Mouse (Mus musculus) gastrocnemius, adult 2 months (tissue): Measurements from ENCODE around the gene Srp54a. TPM values are rescaled to one million over a fixed set of nuclear protein-coding genes. Genes with fewer than 3 reads are reported as not detected.
"Not testable (repeated sequence)": the region's sequence is repeated elsewhere in the genome, so short reads cannot be mapped to it uniquely, and the experiment has no call there.

Experiments
- DNase-seq: peaks from one replicate; pipeline ENCODE4 v3.0.0; 2022
- H3K27ac ChIP-seq: fragments of 200-600 bp; 2 replicates; pipeline ENCODE4 v1.8.1; 2022; ENCODE audit warnings: mild to moderate bottlenecking
- H3K4me3 ChIP-seq: fragments of 200-600 bp; 2 replicates; pipeline ENCODE4 v1.8.1; 2022; ENCODE audit warnings: mild to moderate bottlenecking, moderate library complexity
- CTCF ChIP-seq: fragments of 200-600 bp; IDR thresholded peaks from 2 replicates; pipeline ENCODE4 v1.8.1; 2022; ENCODE audit warnings: antibody characterized with exemption, mild to moderate bottlenecking, moderate library complexity
- intact Hi-C: fragments of 180-260 bp; cut with DNase I; formaldehyde crosslinking; loops from one replicate; pipeline ENCODE4 v1.15.1; 2025
- long read RNA-seq, 2 experiments: library from polyadenylated mRNA; stranded (forward); transcript quantifications; one replicate each; pipeline ENCODE4 v2.0.0; 2021
- total RNA-seq, 2 experiments: library from RNA; stranded (reverse); gene quantifications; 2 replicates each; pipeline ENCODE4 v1.2.3; 2021

Gene Srp54a
- 10 to 100 TPM; 73.7 to 94.3 TPM for total RNA-seq
- long read RNA-seq, experiment 1, full-length matches to known transcripts, result 37 of 38 reads
- long read RNA-seq, experiment 1, partial matches to known transcripts, result 0 of 38 reads
- long read RNA-seq, experiment 1, other reads (novel, unspliced or antisense), result 1 of 38 reads
- long read RNA-seq, experiment 2, full-length matches to known transcripts, result 34 of 37 reads
- long read RNA-seq, experiment 2, partial matches to known transcripts, result 3 of 37 reads
- long read RNA-seq, experiment 2, other reads (novel, unspliced or antisense), result 0 of 37 reads

DNA sequence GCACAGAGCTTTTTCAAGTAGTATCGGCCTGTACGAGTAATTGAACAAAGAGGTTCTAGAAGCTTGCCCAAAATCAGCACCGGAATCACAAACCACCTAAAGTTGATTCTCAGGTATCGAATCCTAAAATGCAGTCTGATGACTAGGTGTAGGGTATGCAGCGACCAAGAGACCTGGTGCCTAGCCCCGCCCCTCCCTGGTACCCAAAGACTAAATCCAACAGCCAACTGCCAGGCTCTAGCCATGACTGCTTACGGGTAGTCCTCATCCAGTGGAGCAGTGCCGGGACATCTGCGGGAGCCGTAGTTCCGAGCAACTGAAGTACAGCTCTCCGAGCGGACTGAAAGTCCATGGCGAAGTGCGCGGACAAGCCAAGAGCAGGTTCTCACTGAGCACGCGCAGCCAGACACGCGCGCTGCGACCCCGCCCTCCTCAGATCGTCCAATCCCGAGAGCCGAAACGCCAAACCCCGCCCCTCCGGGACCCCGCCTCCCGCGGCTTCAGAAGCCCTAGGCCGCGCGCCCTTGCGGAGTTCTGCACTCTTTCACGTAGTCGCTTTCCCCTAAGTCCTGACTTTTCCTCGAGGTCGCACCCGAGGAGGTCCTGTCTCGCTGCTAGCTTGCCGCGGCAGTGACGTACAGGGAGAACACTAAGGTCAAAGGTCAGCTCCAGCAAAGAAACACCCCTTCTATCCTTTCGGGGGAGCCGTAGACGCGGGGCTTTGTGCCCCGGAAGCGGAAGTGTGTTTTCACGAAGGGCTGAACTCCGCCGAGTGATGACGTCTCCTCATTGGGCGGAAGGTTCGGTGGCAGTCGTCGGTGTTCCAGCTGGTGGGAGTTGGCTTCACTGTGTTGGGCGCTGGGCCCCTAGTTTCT lies at the start of gene Srp54a, which contains the start of gene 2700097O09Rik:
TSS of gene Srp54a (plus strand) at position 537 of the 875 bp plus-strand sequence.
TSS of gene 2700097O09Rik (minus strand) at position 385 of the 875 bp plus-strand sequence.
- peak; percentile 95 for DNase-seq
- Histone ChIP-seq H3K27ac (peak within 1 kb of the TSS; percentile 93), H3K4me3 (peak within 1 kb of the TSS; percentile 90)
- intact Hi-C loops, result not testable (repeated sequence)

DNA sequence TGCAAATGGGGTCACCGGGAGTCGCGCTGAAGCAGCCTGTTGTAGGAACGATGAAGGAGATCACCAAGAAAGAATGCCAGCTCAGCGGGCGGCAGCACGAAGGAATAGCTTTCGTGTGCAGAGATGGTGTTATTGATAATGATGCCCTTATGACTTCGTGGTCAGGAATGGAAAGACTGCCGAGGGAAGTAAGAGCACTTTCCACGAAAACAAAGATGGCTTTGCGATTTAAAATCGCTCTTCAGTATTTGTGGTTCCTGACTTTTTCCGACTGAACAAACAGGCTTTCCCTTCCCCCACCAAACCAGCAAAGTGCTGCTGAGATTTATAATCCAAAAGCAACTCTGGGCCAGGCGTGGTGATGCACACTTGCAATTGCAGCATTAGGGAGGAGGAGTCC lies 39.1 kb upstream of the Srp54a start:
- DNase-seq, result no peak
- TF ChIP-seq CTCF, result no peak
- Histone ChIP-seq H3K4me3 (no peak overlapping the region), H3K27ac (no peak overlapping the region)
- intact Hi-C loops, result no loop called here

DNA sequence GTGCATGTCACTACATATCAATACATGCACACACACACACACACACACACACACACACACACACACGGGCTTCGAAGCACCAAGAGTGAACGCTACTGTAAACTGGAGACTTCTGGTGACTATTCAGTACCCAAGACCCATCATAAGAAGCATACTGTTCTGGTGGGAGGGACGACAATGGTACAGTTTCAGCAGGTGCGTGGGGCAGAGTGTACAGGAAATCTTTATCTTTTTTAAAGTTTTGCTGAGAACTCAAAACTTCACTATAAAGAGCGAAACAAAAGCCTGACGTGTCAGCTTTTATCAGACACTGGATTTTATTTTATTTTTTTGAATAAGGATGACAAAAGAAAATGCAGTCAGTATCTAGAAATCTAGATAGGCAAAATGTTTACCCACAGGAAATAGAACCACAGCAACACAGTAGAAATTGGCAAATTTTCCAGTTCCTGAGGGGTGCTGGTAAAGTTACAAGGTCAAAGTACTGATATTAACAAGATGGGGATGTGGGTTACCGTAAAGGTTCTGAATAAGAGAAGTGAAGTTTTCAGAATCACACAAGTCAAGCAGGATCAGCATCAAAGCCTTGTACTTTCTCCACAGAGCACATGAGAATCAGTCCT lies 30.2 kb upstream of the Srp54a start:
- intact Hi-C loops, result no loop called here
- Histone ChIP-seq H3K27ac (no peak overlapping the region), H3K4me3 (no peak overlapping the region)
- TF ChIP-seq CTCF, result no peak
- DNase-seq, result no peak

DNA sequence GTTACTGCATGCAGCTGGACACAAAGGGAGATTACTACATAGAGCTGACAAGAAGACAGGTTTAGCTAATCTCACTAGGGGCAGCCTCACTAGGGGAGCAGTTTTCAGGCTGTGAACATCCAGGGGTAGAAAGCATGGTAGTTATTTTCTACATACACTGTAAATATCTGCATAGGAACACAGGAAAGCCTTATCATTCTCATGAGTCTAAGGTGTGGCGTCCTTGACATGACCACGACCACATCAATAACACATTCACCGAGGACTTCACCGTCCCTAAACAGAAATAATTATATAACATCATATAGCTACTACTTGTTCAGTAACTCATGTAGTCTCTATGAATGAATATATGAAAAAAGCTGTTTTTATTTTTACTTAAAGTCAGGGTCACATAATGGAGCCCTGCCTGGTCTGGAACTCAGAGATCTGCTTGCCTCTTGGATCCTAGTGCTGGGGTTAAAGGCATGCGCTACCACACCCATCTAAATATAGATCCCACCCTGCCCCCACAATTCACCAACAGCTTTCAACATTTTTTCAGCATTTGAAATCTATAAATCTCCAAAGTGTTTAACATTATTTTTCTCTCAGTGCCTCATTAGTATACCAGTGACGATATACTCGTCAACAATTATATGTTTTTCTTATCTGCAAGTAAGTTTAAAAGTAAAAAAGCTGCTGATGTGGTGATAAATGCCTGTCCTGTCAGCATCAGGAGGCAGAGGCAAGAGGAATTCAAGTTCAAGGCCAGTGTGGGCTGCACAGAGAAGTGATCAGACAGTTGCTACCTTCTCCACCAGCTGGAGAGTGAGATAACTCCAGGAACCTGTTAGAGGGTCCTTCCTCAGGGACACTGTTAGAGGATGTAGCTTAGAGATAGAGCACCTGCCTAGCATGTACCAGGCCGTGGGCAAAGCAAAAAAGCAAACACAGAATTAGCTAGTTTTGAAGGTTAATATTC lies 28.6 kb upstream of the Srp54a start:
- intact Hi-C loops, result no loop called here
- TF ChIP-seq CTCF, result no peak
- no peak overlapping the region for H3K27ac ChIP-seq
- DNase-seq, result no peak
- no peak overlapping the region for H3K4me3 ChIP-seq

DNA sequence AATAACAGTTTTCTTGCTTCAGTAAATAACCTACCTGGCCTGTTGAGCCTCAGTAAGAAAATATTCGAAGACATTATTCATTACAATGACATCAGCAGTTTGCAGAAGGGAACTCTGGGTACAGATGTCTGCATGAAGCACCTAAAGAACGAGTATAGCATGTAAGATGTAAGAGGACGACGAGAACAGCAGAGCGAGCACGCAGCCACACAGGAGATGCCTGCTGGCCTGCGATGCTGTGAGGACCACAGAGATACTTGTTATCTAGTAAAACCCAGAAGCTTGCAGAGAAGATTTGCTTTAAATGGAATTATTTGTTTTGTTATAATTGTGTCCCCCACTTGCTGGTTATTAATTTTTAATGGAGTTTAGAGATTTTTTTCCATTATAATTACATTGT lies 26.8 kb upstream of the Srp54a start:
- TF ChIP-seq CTCF, result no peak
- intact Hi-C loops, result no loop called here
- H3K27ac ChIP-seq, result no peak overlapping the region
- H3K4me3 ChIP-seq, result no peak overlapping the region
- DNase-seq, result no peak

DNA sequence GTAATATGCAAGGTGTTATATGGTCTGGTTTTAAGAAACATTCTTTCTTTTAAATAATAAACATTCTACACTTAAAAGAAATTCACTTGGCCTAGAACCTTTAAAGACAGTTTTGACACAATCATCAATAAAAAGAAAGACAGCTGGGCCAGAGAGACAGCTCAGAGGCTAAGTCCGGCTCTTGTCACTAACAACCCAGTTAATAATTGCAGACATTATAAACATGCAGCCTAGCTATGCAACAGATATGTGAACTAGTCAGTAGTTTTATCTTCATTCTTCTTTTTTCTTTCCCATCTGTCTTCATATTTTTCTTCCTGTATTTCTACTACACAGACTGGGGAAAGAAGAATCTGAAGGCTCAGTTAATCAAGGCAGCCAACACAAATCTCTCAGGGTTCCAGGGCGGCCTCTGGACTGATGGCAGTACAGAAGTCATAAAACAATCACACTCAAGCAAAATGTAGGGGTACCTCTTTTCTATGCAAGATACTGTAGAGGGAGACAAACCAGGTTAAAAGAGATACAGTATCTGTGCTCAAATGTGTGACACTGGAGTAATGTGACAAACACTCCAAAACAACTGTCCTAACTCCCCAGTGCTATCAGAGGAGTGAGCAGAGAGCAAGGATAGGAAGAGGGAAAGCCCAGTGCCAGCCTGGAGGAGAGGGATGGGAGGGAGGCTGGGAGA lies 25.4 kb upstream of the Srp54a start:
- H3K4me3 ChIP-seq, result no peak overlapping the region
- DNase-seq, result no peak
- TF ChIP-seq CTCF, result no peak
- intact Hi-C loops, result no loop called here
- H3K27ac ChIP-seq, result no peak overlapping the region

DNA sequence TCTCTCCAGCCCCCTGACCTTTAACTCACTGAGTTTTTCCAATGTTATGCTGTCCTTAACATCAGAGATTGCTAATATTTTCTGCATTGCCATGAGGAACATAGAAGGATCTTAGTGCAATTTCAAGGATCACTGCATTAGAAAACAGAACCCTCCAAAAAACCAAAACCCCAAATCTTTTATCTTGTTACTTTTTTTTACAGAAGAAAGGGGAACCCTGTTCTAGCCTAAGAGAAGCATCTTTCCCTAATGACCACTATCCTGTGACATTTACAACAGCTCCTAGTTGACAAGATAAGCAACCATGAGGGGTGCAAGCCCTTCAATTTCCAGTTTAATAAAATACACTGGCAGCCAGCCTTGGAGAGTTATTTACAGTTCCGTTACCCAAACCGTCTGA lies 23.4 kb upstream of the Srp54a start:
- no peak overlapping the region for H3K27ac ChIP-seq
- DNase-seq, result no peak
- H3K4me3 ChIP-seq, result no peak overlapping the region
- intact Hi-C loops, result no loop called here
- no peak for TF ChIP-seq CTCF

DNA sequence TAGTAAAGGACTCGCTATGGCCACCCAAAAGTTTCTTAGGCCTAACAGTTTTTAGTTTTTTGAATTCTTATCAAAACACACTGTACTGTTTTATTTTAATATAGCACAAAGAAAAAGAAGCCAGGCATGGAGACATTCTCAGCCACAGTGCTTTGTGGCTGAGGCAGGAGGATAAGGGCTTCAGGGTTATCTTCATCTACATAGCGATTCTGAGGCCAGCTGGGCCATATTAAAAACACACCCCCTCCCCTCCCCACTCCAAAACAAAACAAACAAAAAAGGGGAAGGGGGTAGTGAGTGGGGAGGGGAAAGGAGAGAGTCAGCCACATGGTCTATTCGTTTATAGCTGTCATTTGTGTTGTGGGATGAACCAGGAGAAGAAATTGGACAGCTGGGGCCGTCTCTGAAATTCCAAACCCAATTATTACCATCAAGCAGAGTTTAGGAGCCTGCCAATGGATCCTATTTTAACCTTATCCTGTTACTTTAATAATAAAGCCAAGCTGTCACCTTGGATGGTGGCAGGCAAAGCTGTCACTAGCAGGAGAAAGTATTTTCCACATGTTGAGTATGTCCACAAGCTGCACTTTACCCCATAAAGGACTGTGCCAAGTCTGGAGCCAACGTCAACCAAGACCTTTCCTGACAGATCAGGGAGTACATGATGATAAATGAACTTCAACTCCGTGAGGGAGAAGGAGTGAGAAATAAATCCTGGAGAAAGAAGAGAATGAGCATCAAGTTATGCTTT lies 21.0 kb upstream of the Srp54a start:
- intact Hi-C loops, result no loop called here
- Histone ChIP-seq H3K27ac (peak overlapping the region; percentile 78), H3K4me3 (no peak overlapping the region)
- peak; percentile 34 for DNase-seq
- no peak for TF ChIP-seq CTCF

DNA sequence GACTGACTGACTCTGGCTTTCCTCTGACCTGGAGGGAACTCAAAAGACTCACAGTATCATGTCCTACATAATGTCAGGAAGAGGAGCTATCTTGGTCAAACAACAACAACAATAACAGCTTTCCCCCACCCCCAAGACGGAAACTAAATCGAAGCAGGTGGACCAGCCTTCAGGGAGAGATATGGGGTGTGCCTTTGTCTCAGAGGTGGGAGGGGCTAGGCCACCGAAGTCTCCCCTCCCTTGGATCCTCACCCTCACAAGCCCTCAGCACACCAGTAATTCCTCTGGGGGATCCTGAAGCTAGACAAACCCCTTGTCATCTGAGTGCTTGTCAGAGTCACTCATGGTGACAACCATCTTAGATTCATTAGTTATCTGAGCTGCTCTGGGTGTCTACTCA lies 20.2 kb upstream of the Srp54a start:
- no peak for DNase-seq
- no peak for TF ChIP-seq CTCF
- intact Hi-C loops, result no loop called here
- Histone ChIP-seq H3K27ac (peak overlapping the region; percentile 78), H3K4me3 (no peak overlapping the region)

DNA sequence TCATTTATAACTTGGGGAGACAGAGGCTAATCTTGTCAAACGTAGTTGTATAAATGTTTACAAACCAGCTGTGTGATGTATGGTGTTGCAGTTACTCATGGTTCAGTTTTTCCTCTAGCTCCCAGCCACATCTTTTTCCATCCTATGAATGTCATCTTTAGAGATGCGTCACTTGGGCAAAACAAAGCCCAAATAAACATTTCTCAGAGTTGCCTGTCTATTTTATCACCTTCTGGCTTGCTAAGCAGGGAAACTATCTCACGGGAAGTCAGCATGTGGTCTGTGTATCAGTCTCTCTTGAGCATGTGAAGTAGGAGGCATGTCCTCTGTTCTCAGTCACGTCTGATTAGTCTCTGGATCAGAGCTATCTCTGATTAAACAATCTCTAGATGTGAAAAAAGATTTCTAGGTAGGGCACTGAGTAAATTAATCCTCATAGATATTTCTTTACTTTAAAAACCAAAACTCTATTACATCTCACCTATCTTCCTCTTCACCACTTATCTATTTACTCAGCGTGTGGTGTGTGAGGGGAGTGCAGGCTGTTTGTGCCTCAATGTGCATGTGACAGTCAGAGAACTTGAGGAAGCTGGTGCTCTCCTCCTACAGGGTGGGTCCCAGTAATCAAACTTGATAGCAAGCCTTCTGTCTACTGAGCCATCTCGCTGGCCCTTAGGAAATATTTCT lies 19.7 kb upstream of the Srp54a start:
- TF ChIP-seq CTCF, result no peak
- DNase-seq, result no peak
- no peak overlapping the region for H3K4me3 ChIP-seq
- intact Hi-C loops, result no loop called here
- H3K27ac ChIP-seq, result peak overlapping the region; percentile 78
